Mouse (Mus musculus) MN1 (cell line): ENCODE results near the gene Cenpv.

Experiments
- DNase-seq: peaks from one replicate; pipeline ENCODE4 v3.0.0-alpha.2; 2016; ENCODE audit warnings: low spot score

Cenpv gene

GRCm38 (mm10) chr11:62539089-62539890 is at the start of gene Cenpv:
Gene Cenpv, minus strand, starts transcription at chr11:62539261.
- peak; percentile 73 for DNase-seq

GRCm38 (mm10) chr11:62587034-62587433 is 48.0 kb upstream of the Cenpv start:
- no peak for DNase-seq

- DNase-seq = no peak
These were observed 45.7 kb upstream of the Cenpv start for GRCm38 (mm10) chr11:62584671-62585206.

- DNase-seq = no peak
These were observed 44.0 kb upstream of the Cenpv start for GRCm38 (mm10) chr11:62583031-62583430.

- peak; percentile 30 for DNase-seq
These were observed 37.6 kb upstream of the Cenpv start for GRCm38 (mm10) chr11:62576530-62577152.

- peak; percentile 72 for DNase-seq
These were observed 36.8 kb upstream of the Cenpv start for GRCm38 (mm10) chr11:62575659-62576438.

- DNase-seq = peak; percentile 90
These were observed 36.2 kb upstream of the Cenpv start for GRCm38 (mm10) chr11:62575297-62575658.

- DNase-seq = no peak
These were observed 35.6 kb upstream of the Cenpv start for GRCm38 (mm10) chr11:62574703-62575085.

GRCm38 (mm10) chr11:62573959-62574702 is 35.1 kb upstream of the Cenpv start, which contains the start of gene Trpv2:
Gene Trpv2, plus strand, starts transcription at chr11:62574486.
- DNase-seq = no peak

GRCm38 (mm10) chr11:62568300-62568699 is 29.2 kb upstream of the Cenpv start:
- no peak for DNase-seq

GRCm38 (mm10) chr11:62566211-62566610 is 27.1 kb upstream of the Cenpv start:
- peak; percentile 58 for DNase-seq

- no peak for DNase-seq
These were observed 26.7 kb upstream of the Cenpv start for GRCm38 (mm10) chr11:62565747-62566146.

- DNase-seq = no peak
These were observed 24.5 kb upstream of the Cenpv start for GRCm38 (mm10) chr11:62563590-62563989.

GRCm38 (mm10) chr11:62560463-62561016 is 21.5 kb upstream of the Cenpv start:
- no peak for DNase-seq

GRCm38 (mm10) chr11:62558961-62559646 is 20.0 kb upstream of the Cenpv start:
- DNase-seq = peak; percentile 39

- no peak for DNase-seq
These were observed 19.1 kb upstream of the Cenpv start for GRCm38 (mm10) chr11:62558152-62558551.

- DNase-seq = peak; percentile 13
These were observed 18.1 kb upstream of the Cenpv start for GRCm38 (mm10) chr11:62557205-62557604.

GRCm38 (mm10) chr11:62555896-62556412 is 16.9 kb upstream of the Cenpv start:
- peak; percentile 21 for DNase-seq

- peak; percentile 37 for DNase-seq
These were observed 16.0 kb upstream of the Cenpv start for GRCm38 (mm10) chr11:62554934-62555517.
